Mouse (Mus musculus) heart, adult 2 months (tissue): ENCODE data around the gene Arhgap30.

Experiments
- CTCF ChIP-seq: fragments of 200-600 bp; IDR thresholded peaks from 2 replicates; pipeline ENCODE4 v1.8.1; 2022; ENCODE audit warnings: antibody characterized with exemption, mild to moderate bottlenecking, moderate library complexity
- EP300 ChIP-seq: fragments of 200-500 bp; IDR thresholded peaks from 2 replicates; pipeline ENCODE4 v1.6.1; 2011; ENCODE audit warnings: low read depth, low read length, control low read depth; ENCODE audit not compliant: insufficient read depth
- POLR2A ChIP-seq: fragments of 200-500 bp; IDR thresholded peaks from 2 replicates; pipeline ENCODE4 v1.6.1; 2011; ENCODE audit warnings: mild to moderate bottlenecking, low read depth, low read length, control low read depth; ENCODE audit not compliant: insufficient read depth

DNA sequence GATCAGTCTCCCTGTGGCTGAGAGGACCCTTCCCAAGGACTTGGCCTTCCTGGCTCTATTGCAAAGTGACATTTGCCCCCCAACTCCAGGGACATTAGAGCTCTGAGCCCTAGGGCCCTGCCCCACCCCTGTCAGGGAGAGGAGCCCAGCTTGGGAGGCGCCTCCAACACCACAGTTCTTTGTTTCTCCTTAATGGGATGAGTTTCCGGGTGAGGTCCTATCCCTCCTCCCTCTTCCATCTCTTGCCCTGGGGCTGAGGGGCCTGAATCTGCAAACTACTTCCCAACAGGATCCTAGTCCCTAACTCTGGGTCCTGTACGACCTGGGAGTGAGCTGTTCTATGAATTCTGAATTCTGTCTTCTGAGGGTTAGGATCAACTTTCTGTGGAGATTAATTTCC, 15.9 kb upstream of the Arhgap30 start:
- no peak for TF ChIP-seq EP300
- no peak for TF ChIP-seq CTCF
- no peak for TF ChIP-seq POLR2A
